Mouse (Mus musculus): ENCODE measurements at regions not wholly inside any gene's neighbourhood (a gene's known extent, or its start where the extent isn't known, plus 50 kb on each side); places are given as distances from the start of the nearest gene placed in this dataset.

DNA sequence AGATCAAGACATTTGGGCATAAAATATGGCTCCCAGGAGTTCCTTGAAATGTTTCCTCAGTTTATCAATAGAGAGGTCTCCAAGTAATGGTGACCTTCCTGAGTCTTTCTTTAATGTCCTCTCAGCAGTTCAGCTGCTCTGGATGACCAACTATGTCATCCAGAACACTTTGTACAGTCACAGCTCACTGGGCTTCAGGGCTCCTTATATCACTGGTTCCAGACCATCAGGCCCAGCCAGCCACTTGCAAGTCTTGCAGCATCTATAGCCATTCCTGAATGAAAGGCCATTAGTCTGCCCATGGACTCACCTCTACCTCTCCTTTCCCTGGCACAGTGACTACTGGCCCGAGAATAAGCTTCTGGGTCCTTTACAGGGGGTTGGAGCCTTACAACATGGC, 437.8 kb upstream of the Meis1 start:
- DNase-seq (ENCODE audit: low spot score in 2 of 2) = no peak

DNA sequence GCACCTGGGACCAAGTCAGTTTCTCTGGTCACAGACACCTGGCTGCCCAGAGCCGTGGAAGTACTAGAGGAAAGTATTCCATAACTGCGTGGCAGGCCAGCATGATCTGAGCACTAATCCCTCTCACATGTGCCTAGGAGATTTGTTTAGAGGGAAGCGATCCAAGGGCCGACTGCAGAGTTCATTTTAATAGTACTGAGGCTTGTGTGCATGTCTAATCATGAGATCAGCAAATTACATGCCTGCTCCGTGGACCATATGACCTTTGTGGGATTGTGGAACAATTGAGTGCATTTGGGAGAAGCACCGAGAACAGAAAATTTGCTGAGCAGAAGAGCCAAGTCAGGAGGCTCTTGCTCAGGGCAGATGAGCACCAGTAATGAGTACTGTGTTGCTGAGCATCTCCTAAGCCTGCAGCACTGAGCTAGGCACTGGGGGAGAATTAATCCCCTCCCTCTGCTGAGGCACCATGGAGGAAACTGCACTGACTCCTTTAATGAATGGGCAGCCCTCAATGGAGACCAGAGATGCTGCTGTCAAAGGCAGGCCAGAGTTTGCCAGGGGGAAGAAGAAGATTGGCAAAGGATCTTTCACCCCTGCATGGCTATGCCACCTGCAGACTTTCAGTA, 445.1 kb upstream of the Meis1 start:
- no peak for DNase-seq (ENCODE audit: low spot score in 2 of 2)

DNA sequence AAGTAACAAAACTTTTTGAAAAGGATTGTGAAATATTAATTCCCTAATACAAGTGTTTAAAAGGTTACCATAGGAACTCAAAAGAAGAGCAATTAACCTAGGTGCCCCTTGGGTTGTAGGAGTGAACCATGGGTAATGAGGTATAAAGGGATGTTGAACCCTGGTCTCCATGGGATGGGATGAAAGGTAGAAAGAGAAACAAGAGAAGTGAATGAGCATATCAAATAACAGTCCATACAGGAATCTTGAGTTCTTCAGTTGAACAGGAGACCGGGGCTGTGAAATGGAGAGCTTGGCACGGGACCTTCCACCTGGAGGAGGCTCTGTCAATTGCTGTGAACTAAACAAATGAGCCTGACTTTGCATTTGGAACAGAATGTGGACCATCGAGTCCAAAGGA, 449.6 kb upstream of the Meis1 start:
- no peak for DNase-seq (ENCODE audit: low spot score in 2 of 2)

DNA sequence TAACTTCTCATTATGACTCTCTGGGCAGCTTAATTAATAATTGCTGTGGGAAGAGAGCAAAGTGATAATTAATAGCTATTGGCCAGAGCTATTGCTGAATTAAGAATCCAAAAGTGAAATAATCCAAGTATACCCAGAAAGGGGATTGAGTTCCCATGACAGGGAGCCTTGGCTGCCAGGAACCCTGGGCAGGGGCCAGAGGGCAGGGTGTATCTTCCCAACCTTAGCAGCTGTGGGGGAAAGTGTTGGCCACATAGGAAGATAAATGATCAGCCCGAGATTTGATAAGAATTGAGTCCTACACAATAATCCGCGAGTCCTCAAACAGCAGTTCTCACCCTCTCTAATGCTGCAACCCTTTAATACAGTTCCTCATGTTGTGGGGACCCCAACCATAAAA, 450.0 kb upstream of the Meis1 start:
- DNase-seq (ENCODE audit: low spot score in 2 of 2) = no peak

DNA sequence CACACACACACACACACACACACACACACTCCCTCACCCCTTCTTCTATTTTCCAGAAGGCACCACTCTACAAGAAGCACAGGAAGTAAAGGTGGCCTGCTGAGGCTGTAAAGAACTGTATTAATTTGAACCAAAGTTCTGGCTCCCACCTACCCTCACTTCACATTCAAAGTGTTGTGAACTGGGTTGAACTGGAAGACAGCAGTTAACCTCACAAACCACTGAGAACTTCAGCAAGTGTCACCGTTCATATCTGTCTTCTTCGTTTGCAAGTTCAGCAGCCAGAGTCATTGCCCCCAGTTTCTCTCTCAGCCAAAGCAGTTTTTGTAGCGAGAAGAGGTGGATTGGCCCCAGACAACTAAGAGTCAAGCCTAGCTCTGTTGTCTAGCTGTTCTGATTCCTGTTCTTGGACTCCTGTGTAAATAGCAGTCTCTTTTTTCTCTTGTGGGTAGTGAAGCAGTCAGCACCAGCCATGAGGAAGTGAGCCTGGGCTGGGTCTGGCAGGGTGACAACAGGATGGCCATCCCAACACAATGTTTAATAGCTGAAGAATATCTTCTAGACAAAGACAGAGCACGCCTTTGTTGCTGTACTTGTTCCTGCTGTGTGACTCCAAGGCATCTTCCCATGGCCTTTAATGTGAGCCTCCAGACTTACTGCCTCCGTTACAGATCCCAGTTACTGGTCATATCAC, 452.0 kb upstream of the Meis1 start:
- DNase-seq (ENCODE audit: low spot score in 2 of 2) = no peak

DNA sequence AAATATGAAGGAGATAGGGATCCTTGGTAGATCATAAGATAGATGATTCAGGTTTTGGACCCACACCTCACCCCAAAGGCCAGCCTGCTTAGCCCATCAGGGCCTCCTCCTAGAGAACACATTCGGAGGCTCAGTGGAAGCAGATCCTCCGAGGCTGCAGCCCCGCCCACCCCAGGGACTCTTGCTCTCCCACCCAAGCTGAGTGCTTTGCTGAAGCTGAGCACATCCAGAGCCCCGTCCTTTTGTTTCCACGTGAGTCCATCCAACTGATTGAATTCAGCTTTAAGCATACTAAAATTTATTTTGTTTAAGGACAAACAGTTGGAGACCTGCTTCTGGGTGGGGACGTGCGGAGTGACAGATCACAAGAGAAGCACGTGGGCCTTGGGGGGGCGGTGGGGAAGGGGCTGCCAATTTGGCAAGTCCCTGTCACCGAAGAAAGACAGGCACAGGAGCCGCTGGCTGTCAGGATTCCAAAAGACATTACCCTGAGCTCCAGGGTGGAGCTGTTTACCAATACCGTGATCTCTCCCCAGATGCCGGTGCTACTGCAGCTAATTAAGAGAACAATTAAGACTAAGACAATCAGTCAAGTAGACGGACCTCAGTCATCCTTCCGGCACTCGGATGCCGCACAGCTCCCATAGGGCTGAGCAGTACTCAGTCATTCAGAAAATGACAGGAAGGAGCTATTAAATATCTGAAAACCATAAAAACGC, 448.9 kb upstream of the Spred2 start:
- DNase-seq (ENCODE audit: low spot score in 2 of 2) = no peak

DNA sequence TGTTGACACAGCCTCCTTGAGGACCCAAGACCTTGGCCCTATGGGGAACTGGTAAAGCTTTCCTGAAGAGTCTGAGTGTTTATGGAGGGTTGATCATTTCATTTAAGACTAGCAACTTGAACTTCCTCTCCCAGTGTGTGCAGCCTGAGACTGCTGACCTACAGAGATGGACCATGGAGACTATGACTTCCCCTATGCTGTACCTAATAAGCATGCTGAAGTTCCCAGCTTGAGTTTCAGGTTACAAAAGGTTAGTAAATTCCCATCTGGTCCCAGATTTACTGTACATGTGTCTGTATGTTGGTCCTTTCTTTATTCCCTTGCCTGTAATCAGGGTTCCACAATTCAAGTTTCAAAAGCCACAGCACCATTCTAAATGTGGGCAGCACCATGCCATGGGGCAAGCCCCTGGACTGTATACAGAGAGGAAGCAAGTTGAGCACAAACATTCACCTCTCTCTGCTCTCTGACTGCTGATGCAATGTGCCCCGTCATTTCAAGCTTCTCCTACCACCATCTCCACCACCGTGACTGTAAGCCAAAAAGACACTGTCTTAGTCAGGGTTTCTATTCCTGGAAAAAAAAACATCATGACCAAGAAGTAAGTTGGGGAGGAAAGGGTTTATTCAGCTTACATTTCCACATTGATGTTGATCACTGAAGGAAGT, 431.0 kb upstream of the Spred2 start:
- no peak for DNase-seq (ENCODE audit: low spot score in 2 of 2)

DNA sequence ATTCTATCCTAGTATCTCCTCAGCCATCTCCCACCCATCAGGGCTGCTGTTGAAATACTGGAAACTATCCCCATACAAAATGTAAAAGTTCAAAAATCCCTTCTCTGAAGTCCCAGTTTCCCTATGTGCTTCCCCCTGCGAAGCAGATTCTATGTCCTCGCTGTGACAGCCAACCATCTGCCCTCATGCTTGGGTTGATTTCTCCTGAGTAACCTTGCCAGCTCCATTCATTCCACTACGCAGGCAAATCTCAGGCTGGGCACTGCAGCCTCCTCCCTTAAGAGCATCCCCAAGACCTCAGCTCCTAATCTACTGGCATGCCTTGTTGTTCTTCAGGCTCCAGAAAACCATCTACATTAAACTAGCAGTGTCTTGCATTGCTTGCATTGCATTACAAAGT, 402.5 kb upstream of the Spred2 start:
- DNase-seq (ENCODE audit: low spot score in 2 of 2) = no peak

DNA sequence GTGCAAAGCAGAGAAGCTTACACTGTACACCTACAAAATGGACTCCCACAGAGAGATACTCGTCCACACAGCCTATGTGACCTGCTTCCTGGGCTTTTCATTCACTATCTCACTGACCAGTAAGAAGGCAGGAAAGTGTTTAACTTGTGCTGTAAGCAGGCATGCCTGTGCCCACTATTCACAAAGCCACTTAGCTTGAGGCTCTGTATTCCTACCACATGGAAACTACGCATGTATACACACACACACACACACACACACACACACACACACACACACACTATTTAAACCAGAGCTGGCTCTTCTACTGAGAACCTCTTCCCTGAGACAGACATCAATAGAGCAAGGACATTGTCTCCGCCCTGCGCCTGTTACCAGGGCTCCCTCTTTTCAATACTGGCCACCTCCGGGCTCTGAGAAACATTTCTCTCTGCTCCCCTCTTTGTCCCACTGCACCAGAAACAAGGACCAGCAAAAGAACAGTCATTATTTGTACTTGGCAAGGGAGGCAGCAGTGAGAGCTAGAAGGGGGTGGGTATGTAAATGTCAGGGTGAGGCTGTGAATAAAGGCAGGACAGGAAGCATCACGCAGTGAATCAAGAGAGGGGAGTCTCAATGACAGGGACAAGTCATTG, 400.2 kb upstream of the Spred2 start:
- peak; percentile 4 to 17 for DNase-seq (ENCODE audit: low spot score in 2 of 2)

DNA sequence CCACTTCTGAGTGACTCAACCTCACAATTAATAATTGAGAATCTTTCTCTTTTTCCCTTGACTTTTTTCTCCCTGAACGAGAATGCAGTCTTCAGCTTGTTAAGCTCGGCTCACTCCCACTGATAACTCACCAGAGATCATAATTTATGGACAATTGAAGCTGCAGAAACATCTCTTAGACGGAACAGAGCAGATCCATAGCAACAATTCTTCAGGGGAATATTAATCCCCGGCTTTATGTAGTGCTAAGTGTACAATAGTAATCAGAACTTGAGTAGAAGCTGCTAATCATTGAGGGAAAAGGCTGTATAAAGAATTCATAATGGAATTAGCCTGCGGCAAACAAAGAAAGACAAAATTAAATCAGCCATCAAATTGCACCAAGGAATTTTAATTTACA, 395.0 kb upstream of the Spred2 start:
- no peak for DNase-seq (ENCODE audit: low spot score in 2 of 2)

DNA sequence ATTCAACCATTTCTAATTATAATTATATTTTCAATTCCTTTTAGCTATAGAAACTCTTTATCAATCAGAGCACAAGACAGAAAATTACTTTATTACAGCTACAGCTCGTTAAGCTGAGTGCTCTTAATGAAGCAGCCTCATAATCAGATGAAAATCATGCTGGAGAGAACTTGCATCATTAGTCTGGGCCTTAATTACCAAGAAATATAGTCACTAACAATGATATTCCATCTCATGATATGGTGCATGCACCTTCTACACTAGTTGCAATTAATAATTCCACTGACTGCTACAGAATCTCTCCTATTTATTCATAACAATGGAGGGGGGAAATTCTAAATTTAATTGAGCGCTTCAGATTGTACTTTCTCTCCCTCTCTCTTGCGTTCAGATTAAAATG, 393.5 kb upstream of the Spred2 start:
- no peak for DNase-seq (ENCODE audit: low spot score in 2 of 2)

DNA sequence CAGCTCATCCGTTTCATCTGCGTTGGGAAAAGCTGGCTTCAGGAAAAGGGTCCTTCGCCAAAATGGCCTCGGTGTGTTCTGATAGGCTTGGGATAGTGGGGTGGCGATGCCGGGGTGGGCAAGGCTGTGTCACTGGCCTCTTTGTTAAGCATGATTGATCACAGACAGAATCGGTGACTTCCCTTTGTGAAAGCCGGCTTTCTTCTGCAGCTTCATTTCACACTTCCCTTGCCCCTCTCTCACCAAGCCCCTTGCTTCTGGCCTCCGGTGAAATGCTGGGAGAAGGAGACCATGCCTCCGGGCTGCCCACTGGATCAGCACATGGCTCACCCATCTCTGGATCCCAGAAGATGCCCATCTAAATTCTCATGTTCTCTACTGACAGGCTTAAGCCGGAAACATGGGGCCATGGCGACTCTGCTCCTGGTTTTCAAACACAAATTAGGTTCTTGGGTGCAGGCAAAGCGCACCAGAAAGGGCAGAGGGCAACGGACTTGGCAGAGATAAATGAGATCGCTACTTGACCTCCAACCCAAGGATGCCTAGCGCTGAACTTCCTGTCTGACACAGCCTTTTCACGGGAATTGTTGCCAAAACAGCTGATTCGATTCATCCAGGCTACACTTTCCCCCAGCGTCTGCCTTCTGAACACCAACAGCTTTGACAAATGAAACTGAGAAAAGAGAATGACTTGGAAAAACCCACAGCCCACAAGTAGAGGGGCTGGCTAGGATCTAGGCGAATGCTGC, 392.7 kb upstream of the Spred2 start:
- no peak for DNase-seq (ENCODE audit: low spot score in 2 of 2)

DNA sequence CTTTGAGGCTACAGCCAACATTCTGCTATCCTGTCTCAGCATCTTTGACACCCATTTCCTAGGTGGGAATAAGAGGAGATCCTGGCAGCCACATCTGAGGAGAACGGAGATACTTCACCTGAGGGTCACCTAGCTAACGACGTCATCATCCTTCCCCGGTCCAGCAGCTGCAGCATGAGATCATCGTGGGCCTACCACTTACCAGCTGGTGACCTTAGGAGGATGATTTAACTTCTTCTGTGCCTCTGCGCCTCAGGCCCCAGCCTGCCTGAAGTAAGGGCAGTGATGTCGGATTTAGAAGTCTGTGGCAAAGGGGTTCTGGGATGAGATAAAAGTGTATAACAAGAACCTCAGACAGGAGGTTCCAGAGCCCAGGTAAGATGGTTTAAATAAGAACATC, 391.3 kb upstream of the Spred2 start:
- DNase-seq (ENCODE audit: low spot score in 2 of 2) = no peak

DNA sequence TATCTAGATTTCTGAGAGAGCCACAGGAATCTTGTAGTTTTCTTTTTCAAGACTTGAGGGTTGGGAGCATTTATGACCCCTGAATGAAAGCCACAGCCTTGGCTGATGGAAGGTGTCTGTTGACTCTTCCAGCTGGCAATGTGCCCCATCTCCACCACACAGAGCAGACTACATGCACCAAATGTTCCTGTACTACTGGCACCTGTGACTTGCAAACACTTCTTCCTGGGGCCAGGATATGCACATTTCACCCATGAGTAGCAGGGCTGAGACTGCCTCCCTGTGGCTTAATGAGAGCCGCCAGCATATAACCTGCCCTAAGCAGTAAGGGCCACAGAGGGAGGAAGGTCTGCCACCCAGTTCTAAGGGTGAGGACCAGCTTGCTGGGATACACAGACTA, 390.5 kb upstream of the Spred2 start:
- DNase-seq (ENCODE audit: low spot score in 2 of 2) = no peak

DNA sequence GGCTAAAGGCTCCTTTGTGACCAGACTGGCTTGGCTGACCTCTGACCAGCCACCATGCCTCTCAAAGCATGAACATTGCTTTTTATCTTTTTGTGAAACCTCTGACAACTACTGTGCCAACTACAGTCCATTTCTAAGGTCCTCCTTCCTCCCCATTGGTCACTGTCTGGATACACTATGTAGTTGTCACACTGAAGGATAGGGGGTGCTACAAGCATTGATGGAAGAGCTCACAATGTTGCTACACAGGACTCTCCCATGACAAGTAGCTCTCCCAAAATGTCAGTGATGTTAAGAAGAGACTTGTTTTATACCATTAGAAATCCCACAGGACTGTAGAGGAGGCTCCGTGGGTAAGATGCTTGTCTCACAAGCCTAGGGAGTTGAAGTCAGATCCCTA, 389.0 kb upstream of the Spred2 start:
- DNase-seq (ENCODE audit: low spot score in 2 of 2) = no peak

DNA sequence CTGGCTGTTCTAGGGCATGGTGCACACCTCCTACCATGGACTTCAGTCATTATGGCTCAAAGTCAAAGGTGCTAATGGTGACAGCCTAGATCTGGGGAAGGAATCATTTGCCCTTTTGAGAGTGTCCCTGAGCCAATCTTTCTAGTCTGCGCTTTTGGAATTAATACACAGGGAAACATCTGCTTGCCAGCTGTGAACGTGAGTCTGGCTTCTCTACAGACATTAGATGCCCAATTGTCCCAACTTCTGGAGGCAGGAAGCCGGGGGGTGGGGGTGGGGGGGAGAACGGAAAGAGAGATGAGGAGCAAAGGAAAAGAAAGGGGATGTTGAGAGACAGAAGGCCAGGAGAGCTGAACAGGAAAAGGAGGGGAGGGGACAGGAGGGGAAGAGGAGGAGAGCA, 377.9 kb upstream of the Spred2 start:
- no peak for DNase-seq (ENCODE audit: low spot score in 2 of 2)

DNA sequence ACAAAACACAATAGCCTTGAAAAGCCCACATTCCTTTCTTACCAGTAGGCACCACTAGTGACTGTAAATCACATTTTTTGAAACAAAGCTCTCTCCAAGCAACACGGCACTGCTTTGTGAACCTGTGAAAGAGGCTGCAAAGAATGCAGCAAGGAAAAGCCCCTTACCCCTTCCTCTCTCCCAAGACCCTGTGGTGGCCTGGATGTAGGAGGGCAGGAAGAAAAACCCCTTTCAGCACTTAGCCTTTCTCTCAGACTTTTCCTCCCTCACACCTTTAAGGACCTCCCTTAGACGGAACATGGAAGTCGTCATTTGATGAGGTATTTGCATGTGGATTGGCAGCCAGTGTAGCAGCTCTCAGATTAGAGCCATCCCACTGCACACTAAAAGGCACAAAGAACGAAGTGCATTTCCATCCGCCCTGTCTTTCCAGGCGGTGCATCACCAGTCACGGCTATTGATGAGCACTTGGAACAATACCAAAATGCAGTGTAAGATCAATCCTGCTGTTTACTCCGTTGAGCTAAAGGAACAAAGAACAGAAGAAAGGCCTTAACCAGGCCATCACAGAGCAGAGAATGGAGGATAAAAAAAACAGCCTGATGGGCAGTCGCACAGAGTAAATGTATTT, 369.7 kb upstream of the Spred2 start:
- no peak for DNase-seq (ENCODE audit: low spot score in 2 of 2)

DNA sequence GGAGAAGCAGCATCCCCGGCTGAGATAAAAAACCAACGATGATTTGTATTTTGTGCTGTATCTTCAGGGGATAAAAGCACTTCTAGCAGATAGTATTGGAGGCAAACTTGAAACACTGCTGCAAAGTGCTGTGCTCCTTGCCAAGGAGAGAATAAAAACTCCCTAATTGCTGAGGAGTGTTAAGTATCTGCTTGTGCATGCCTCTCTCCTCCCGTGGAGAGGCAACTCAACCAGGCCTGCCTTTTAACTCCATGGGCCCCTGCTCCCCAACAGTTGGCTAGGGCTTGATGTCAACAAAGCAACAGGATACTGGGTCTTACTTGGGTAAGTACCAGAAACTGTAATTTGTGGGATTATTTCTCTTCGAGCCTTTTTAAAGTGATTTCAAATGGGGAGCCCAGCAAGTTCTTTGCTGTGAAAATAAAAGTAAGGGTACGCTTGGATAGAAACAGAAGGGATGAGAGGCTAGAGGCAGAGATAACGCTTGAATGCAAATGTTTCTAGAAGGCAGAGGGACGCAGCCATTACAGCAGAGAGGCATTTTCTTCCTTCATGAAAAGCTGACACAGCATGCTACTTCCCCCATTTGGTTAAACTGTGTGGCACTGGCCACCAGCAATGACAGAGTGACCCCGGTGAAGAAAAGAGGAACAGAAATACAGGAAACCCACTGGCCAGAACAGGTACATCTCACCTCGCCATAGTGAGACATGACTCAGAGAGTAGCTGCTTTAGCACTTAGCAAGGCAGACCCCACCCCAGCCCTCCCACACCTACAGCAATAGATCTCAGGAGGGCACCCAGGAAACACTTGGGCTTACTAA, 369.0 kb upstream of the Spred2 start:
- DNase-seq (ENCODE audit: low spot score in 2 of 2) = no peak

DNA sequence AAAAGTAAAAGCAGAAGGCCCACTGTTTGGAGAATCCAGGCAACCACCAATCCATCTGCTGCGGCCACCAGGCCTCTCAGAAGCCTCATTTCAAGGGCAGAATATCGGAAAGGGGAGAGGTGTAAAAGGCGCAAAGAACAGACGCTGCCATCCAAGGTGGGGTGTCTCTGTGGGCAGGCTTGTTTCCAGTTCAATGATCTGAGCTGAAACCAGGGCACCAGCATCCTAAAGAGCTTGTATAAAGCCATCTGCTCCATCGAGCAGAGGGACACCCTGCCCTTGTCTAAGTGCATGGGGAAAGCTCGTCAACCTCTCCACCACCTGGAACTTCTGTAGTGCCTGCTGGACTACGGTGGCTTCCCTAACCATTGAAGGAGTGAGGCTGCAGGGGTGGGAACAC, 363.7 kb upstream of the Spred2 start:
- DNase-seq (ENCODE audit: low spot score in 2 of 2) = no peak

DNA sequence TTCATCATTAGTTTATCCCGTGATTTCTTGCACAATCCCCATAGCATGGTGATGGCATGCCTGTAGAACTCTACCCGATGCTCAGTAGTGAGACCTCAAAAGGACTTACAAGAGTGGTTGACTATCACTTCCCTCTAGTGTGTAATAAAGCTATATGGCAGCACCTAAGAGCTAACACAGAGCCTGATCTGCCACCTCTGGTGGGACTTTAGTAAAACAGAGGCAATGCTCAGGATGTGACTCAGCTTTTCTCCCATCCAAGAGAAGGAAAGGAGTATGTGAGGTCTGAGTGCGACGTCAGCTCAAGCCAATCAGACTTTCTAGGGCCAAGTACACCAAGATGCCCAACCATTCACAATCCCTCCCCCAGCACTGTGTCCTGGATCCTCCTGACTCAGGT, 361.5 kb upstream of the Spred2 start:
- no peak for DNase-seq (ENCODE audit: low spot score in 2 of 2)

Data from left cerebral cortex, adult 8-10 months (tissue).